Mouse (Mus musculus): ENCODE results near the gene Fbxl22. TPM values are rescaled to one million over a fixed set of nuclear protein-coding genes. Genes with fewer than 3 reads are reported as not detected.

Fbxl22 gene
- polyA plus RNA-seq, 1 experiment from 2014 or later = 14.1 TPM

DNA sequence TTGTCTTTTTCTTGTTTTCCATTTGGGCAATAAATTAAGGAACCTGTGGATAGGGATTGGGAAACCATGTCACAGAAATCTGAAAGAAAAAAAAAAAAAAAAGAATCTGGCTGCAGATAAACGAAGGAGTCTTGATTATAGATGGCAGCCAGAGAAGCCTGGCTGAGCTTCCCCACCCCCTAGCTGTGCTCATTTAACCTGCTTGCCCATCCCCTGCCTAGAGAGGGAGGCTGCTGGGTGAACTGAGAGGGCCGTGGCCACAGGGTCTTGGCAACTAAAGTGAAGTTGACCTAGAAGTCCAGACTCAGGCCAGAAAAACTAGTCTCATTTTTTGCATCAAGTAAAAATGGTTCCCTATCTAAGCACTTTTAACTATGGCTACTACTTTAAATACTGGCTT, 3.4 kb downstream of the Fbxl22 start:
- Histone ChIP-seq H3K36me3 (ENCODE audit: control insufficient read depth, insufficient read depth, low read length) (peaks cover 10% of the 10 kb centered on the region), H3K27me3 (replicated peaks; ENCODE audit: control insufficient read depth, insufficient read depth, low read length) (no peaks in the 10 kb centered on the region), H3K27ac (ENCODE audit: low read length) (peak overlapping the region; percentile 98), H3K4me1 (ENCODE audit: control insufficient read depth, insufficient read depth, low read length) (peaks cover 33% of the 10 kb centered on the region), H3K4me2 (ENCODE audit: low read depth, low read length) (peak overlapping the region; percentile 91), H3K4me3 (ENCODE audit: low read length) (peak overlapping the region; percentile 62), H3K9me3 (ENCODE audit: control insufficient read depth, low read length) (no peaks in the 10 kb centered on the region), H3K9ac (ENCODE audit: low read depth, low read length) (peak overlapping the region; percentile 81)
- no peak for ATAC-seq
- WGBS = 9% methylated on average over 2 of the region's 2 CpGs

DNA sequence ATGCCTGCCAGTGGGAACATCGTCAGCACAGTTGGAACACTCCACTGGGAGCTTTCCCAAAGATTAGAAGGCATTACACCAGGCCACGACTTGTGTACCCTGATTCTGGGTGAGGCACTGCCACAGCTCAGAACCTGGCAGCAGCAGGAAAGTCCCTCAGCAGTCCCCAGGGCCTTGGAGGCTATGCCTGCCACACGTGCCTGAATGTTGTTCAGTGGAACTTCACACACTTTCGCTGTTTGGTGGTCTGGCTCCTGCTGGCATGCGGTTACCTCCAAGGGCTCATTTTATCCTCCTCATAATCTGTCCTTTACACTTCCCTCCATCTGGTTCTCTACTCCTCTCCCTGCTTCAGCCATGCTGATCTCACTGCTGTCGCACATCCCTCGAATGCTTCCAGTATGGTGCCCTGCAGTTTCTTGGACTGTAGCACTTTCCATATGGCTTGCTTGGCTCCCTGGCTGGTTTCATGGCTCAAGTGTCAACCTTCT, 4.0 kb downstream of the Fbxl22 start:
- Histone ChIP-seq H3K4me2 (ENCODE audit: low read depth, low read length) (no peak overlapping the region), H3K27me3 (replicated peaks; ENCODE audit: control insufficient read depth, insufficient read depth, low read length) (no peaks in the 10 kb centered on the region), H3K36me3 (ENCODE audit: control insufficient read depth, insufficient read depth, low read length) (peaks cover 8% of the 10 kb centered on the region; the same call in 1 of the 2 replicates), H3K4me3 (ENCODE audit: low read length) (no peak overlapping the region), H3K9ac (ENCODE audit: low read depth, low read length) (0 out of 2 replicates have a peak overlapping the region, but pooled peaks have one; percentile 11), H3K27ac (ENCODE audit: low read length) (no peak overlapping the region), H3K9me3 (ENCODE audit: control insufficient read depth, low read length) (no peaks in the 10 kb centered on the region), H3K4me1 (ENCODE audit: control insufficient read depth, insufficient read depth, low read length) (peaks cover 33% of the 10 kb centered on the region)
- no peak for ATAC-seq
- WGBS = 73% methylated on average over 7 of the region's 7 CpGs

DNA sequence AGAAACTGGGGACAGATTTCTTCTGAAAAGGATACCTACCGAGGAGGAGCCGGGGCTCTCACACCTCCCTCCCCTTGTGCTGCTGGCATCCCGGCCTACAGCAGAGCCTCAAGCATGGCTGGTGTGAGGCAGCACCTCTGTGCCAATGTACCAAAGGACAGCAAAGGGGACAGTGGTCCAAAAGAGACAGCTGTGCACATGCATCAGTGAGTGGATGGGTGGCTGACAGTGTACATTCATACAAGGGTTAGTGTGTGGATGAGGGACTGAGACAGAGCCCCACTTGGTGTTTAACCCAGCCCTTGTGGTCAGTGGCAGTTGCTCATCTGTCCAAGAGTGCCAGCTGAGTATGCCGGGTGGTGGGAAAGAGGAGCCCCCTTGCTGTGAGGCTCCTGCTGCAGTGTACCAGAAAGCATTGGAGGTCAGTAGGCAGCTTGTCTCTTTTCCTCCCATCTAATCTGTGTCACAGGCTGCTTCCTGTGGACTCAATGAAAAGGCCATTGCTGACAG, 5.4 kb downstream of the Fbxl22 start:
- 83% methylated on average over 4 of the region's 4 CpGs for WGBS
- Histone ChIP-seq H3K4me2 (ENCODE audit: low read depth, low read length) (no peak overlapping the region), H3K9ac (ENCODE audit: low read depth, low read length) (no peak overlapping the region), H3K9me3 (ENCODE audit: control insufficient read depth, low read length) (no peaks in the 10 kb centered on the region), H3K36me3 (ENCODE audit: control insufficient read depth, insufficient read depth, low read length) (peaks cover 8% of the 10 kb centered on the region; the same call in 1 of the 2 replicates), H3K27me3 (replicated peaks; ENCODE audit: control insufficient read depth, insufficient read depth, low read length) (no peaks in the 10 kb centered on the region), H3K4me1 (ENCODE audit: control insufficient read depth, insufficient read depth, low read length) (peaks cover 24% of the 10 kb centered on the region), H3K4me3 (ENCODE audit: low read length) (no peak overlapping the region), H3K27ac (ENCODE audit: low read length) (no peak overlapping the region)
- no peak for ATAC-seq

DNA sequence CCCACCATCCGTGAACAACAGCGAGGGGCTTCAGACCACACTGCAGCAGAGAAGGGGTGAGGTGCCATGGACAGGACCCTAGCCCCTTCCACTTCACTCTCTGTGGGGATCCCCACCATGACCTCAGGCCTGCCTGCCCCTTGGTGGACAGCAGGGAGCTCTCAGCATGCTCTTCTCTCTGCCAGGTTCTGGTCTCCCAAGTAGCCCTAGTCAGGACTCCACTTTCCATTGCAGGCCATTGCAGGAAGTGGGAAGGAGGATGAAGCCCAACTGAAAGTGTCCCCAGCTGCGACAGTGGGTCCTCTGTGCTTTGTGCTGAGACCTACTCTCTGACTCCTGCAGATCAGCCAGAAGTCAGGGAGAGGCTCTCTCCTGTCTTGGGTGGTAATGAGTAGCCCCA, 6.7 kb downstream of the Fbxl22 start:
- no peaks in the 10 kb centered on the region for H3K9me3 ChIP-seq (ENCODE audit: control insufficient read depth, low read length)
- no peaks in the 10 kb centered on the region for H3K27me3 ChIP-seq (replicated peaks; ENCODE audit: control insufficient read depth, insufficient read depth, low read length)
- no peak for ATAC-seq
- peaks cover 8% of the 10 kb centered on the region; the same call in 1 of the 2 replicates for H3K36me3 ChIP-seq (ENCODE audit: control insufficient read depth, insufficient read depth, low read length)
- H3K9ac ChIP-seq (ENCODE audit: low read depth, low read length) = no peak overlapping the region
- WGBS = 87% methylated on average over 3 of the region's 3 CpGs
- peaks cover 13% of the 10 kb centered on the region for H3K4me1 ChIP-seq (ENCODE audit: control insufficient read depth, insufficient read depth, low read length)
- no peak overlapping the region for H3K4me2 ChIP-seq (ENCODE audit: low read depth, low read length)
- H3K27ac ChIP-seq (ENCODE audit: low read length) = no peak overlapping the region
- no peak overlapping the region for H3K4me3 ChIP-seq (ENCODE audit: low read length)

DNA sequence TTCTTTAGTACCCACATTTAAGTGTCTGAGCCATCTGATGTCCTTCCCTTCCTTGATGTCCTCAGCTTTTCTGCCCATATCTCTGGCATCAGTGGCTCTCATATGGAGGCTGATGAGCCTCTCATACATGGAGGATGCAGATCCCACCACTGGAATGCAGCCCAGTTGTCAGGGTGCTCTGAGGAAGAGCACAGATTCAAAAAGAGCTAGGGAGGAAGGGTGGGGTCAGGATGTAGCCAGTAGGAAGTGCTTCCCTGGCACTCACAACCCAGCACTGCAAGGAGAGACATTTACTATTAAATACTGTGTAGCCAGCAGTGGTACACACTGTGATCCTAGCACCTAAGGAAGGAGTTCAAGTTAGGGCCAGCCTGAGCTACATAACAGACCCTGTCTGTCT, 8.0 kb downstream of the Fbxl22 start:
- peaks cover 8% of the 10 kb centered on the region; the same call in 1 of the 2 replicates for H3K36me3 ChIP-seq (ENCODE audit: control insufficient read depth, insufficient read depth, low read length)
- no peak overlapping the region for H3K9ac ChIP-seq (ENCODE audit: low read depth, low read length)
- ATAC-seq = no peak
- H3K9me3 ChIP-seq (ENCODE audit: control insufficient read depth, low read length) = no peaks in the 10 kb centered on the region
- no peaks in the 10 kb centered on the region for H3K27me3 ChIP-seq (replicated peaks; ENCODE audit: control insufficient read depth, insufficient read depth, low read length)
- H3K4me2 ChIP-seq (ENCODE audit: low read depth, low read length) = no peak overlapping the region
- H3K27ac ChIP-seq (ENCODE audit: low read length) = no peak overlapping the region
- H3K4me3 ChIP-seq (ENCODE audit: low read length) = no peak overlapping the region
- H3K4me1 ChIP-seq (ENCODE audit: control insufficient read depth, insufficient read depth, low read length) = peaks cover 10% of the 10 kb centered on the region

DNA sequence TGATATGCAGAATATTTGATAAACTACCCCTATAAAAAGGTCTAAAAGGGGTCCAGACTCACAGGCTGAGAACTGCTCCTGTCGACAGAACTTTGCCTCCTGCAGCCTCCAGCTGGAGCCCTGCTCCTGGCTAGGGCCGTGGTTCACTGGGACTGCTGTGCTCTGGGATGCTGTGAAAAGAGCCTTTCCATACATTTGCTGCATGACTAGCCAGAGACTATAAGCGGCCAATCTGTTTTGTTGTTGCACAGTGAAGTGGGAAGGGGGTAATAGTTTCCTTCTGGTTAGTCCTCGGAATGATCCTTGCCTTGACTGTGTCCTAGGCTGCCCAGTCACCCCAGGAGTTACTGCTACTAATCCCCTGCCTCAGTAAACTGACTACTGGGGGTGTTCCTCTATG, 8.4 kb downstream of the Fbxl22 start:
- no peaks in the 10 kb centered on the region for H3K27me3 ChIP-seq (replicated peaks; ENCODE audit: control insufficient read depth, insufficient read depth, low read length)
- H3K27ac ChIP-seq (ENCODE audit: low read length) = no peak overlapping the region
- H3K4me1 ChIP-seq (ENCODE audit: control insufficient read depth, insufficient read depth, low read length) = peaks cover 9% of the 10 kb centered on the region
- H3K4me3 ChIP-seq (ENCODE audit: low read length) = no peak overlapping the region
- ATAC-seq = no peak
- H3K9me3 ChIP-seq (ENCODE audit: control insufficient read depth, low read length) = no peaks in the 10 kb centered on the region
- no peak overlapping the region for H3K4me2 ChIP-seq (ENCODE audit: low read depth, low read length)
- 79% methylated on average over 4 of the region's 4 CpGs for WGBS
- peaks cover 8% of the 10 kb centered on the region for H3K36me3 ChIP-seq (ENCODE audit: control insufficient read depth, insufficient read depth, low read length)
- no peak overlapping the region for H3K9ac ChIP-seq (ENCODE audit: low read depth, low read length)

DNA sequence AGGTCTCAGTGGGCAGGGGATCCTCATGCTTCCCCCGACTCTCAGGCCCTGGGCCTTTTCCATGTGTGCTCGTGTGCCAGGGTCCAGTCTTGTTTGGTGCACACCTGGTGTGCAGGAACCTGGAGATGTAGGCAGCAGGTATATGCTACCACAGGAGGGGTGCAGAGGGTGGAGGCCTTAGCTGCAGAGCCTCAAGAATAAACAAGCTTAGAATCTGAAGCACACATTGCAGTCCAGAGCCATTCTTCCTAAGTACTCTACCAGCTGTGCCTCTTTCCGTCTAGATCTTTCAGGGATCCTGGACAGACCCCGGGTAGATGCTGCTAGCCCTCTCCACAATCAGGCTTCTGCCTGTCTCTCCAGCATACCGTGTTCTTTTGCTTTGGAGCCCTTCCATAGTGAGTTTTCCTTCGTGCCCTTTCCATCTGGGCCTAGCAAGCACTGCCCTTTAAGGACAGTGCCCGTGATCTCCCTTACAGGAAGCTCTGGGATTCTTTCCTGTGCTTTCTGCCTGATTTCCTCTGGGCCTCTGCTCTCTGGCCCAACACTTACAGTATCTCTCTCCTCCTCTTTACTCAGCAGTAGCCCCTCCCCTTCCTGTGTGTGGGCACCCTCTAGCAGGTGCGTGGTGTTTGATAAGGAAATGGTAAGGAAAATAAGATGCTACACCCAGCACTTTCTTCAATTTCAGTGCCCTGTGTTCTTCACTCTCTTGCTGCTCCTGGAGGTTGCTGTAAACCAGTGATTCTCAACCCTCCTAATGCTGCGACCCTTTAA, 9.1 kb downstream of the Fbxl22 start:
- WGBS = 68% methylated on average over 9 of the region's 9 CpGs
- Histone ChIP-seq H3K9me3 (ENCODE audit: control insufficient read depth, low read length) (no peaks in the 10 kb centered on the region), H3K4me3 (ENCODE audit: low read length) (no peak overlapping the region), H3K27ac (ENCODE audit: low read length) (no peak overlapping the region), H3K27me3 (replicated peaks; ENCODE audit: control insufficient read depth, insufficient read depth, low read length) (no peaks in the 10 kb centered on the region), H3K36me3 (ENCODE audit: control insufficient read depth, insufficient read depth, low read length) (peaks cover 8% of the 10 kb centered on the region), H3K4me1 (ENCODE audit: control insufficient read depth, insufficient read depth, low read length) (peaks cover 2% of the 10 kb centered on the region; the same call in 1 of the 2 replicates), H3K4me2 (ENCODE audit: low read depth, low read length) (no peak overlapping the region), H3K9ac (ENCODE audit: low read depth, low read length) (no peak overlapping the region)
- ATAC-seq = peak; percentile 80

DNA sequence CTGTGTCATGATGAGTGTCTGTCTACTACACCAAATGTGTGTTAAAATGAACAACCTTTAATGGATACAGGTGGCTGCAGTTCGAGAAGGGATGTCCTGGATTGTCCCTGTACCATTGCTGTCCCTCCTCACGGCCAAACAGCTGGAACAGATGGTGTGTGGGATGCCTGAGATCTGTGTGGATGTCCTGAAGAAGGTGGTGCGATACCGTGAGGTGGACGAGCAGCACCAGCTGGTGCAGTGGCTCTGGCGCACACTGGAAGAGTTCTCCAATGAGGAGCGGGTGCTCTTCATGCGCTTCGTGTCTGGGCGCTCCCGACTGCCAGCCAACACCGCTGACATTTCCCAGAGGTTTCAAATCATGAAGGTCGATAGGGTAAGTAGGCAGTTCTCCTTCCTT, 9.9 kb downstream of the Fbxl22 start:
- Histone ChIP-seq H3K9me3 (ENCODE audit: control insufficient read depth, low read length) (no peaks in the 10 kb centered on the region), H3K4me1 (ENCODE audit: control insufficient read depth, insufficient read depth, low read length) (no peaks in the 10 kb centered on the region), H3K4me3 (ENCODE audit: low read length) (no peak overlapping the region), H3K36me3 (ENCODE audit: control insufficient read depth, insufficient read depth, low read length) (peaks cover 5% of the 10 kb centered on the region), H3K9ac (ENCODE audit: low read depth, low read length) (no peak overlapping the region), H3K27ac (ENCODE audit: low read length) (no peak overlapping the region), H3K27me3 (replicated peaks; ENCODE audit: control insufficient read depth, insufficient read depth, low read length) (no peaks in the 10 kb centered on the region), H3K4me2 (ENCODE audit: low read depth, low read length) (no peak overlapping the region)
- ATAC-seq = no peak
- WGBS = 88% methylated on average over 13 of the region's 13 CpGs

DNA sequence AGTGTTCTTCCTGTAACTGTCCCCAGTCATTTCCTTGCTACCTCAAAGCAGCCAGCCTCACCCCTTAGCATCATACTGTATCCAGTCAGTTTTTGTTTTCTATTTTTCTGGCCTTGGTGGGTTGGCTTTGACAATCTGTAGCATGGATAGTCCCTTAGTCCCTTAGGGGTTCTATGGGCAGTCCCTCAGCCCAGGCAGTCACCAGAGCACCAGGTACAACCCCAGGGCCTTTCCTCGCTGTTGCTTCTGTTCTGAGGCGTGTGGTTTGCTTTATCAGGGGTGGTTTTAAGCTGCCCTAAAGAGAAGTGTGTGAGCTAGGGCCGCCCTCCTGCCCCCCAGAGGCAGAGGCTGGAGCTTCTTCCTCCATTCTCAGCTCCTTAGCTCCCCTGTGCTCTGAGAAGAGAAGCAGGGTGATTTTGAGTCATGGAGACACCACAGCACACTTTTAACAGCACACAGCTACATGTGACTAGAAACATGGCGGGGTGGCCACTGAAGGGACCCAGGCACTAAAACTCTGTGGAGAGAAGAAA, 10.4 kb downstream of the Fbxl22 start:
- no peaks in the 10 kb centered on the region for H3K4me1 ChIP-seq (ENCODE audit: control insufficient read depth, insufficient read depth, low read length)
- H3K27me3 ChIP-seq (replicated peaks; ENCODE audit: control insufficient read depth, insufficient read depth, low read length) = no peaks in the 10 kb centered on the region
- H3K9me3 ChIP-seq (ENCODE audit: control insufficient read depth, low read length) = no peaks in the 10 kb centered on the region
- H3K27ac ChIP-seq (ENCODE audit: low read length) = no peak overlapping the region
- H3K36me3 ChIP-seq (ENCODE audit: control insufficient read depth, insufficient read depth, low read length) = peaks cover 4% of the 10 kb centered on the region
- H3K9ac ChIP-seq (ENCODE audit: low read depth, low read length) = no peak overlapping the region
- ATAC-seq = peak; percentile 43; the same call in 1 of the 2 replicates
- no peak overlapping the region for H3K4me3 ChIP-seq (ENCODE audit: low read length)
- H3K4me2 ChIP-seq (ENCODE audit: low read depth, low read length) = no peak overlapping the region
- WGBS = 81% methylated on average over 4 of the region's 4 CpGs

Data from intestine, embryonic 16.5 days (tissue).